Mouse (Mus musculus) liver, adult 2 months (tissue): Measurements from ENCODE around the gene Usp44. TPM values are rescaled to one million over a fixed set of nuclear protein-coding genes. Genes with fewer than 3 reads are reported as not detected.

Experiments
- DNase-seq: peaks from one replicate; pipeline ENCODE4 v3.0.0-alpha.2; 2011; ENCODE audit warnings: low read depth, low spot score; ENCODE audit errors: extremely low read depth
- H3K27ac ChIP-seq: fragments of 200-500 bp; replicated peaks from 2 replicates; pipeline ENCODE4 v1.5.1; 2012; ENCODE audit warnings: low read depth, mild to moderate bottlenecking, control low read depth, inconsistent platforms, low read length; ENCODE audit not compliant: insufficient read depth
- H3K27me3 ChIP-seq: fragments of 200-500 bp; 2 replicates; pipeline ENCODE4 v1.6.1; 2012; ENCODE audit warnings: mild to moderate bottlenecking, moderate library complexity, low read length, inconsistent platforms; ENCODE audit not compliant: control insufficient read depth, insufficient read depth
- H3K36me3 ChIP-seq: fragments of 200-500 bp; 2 replicates; pipeline ENCODE4 v1.6.1; 2012; ENCODE audit warnings: low read length, inconsistent platforms; ENCODE audit not compliant: control insufficient read depth, insufficient read depth
- H3K4me1 ChIP-seq: fragments of 200-500 bp; 2 replicates; pipeline ENCODE4 v1.6.1; 2011; ENCODE audit warnings: low read length; ENCODE audit not compliant: control insufficient read depth, insufficient read depth
- H3K4me3 ChIP-seq: fragments of 200-500 bp; 2 replicates; pipeline ENCODE4 v1.5.1; 2011; ENCODE audit warnings: low read depth, mild to moderate bottlenecking, control low read depth, low read length, moderate library complexity; ENCODE audit not compliant: insufficient read depth
- H3K79me2 ChIP-seq: fragments of 200-500 bp; 2 replicates; pipeline ENCODE4 v1.6.1; 2012; ENCODE audit warnings: inconsistent platforms, mild to moderate bottlenecking, low read length, moderate library complexity; ENCODE audit not compliant: control insufficient read depth, insufficient read depth
- H3K9ac ChIP-seq: fragments of 200-500 bp; 2 replicates; pipeline ENCODE4 v1.6.1; 2012; ENCODE audit warnings: low read depth, mild to moderate bottlenecking, control low read depth, inconsistent platforms, low read length
- CTCF ChIP-seq: fragments of 200-500 bp; IDR thresholded peaks from 2 replicates; pipeline ENCODE4 v1.5.1; 2011; ENCODE audit warnings: low read depth, low read length, control low read depth
- POLR2A ChIP-seq: fragments of 200-500 bp; IDR thresholded peaks from 2 replicates; pipeline ENCODE4 v1.6.1; 2011; ENCODE audit warnings: low read length, control low read depth; ENCODE audit not compliant: insufficient read depth; ENCODE audit errors: extremely low read depth
- WGBS: fragments of 180-500 bp; shearing (Covaris S2); methylation state at CpG from one replicate; pipeline ENCODE4 v1.1.7; 2018; 5-methylcytosine and 5-hydroxymethylcytosine counted together
- polyA plus RNA-seq: library from polyadenylated mRNA; depleted of rRNA; stranded (reverse); fragments of >200 nt; gene quantifications from 2 replicates; pipeline ENCODE4 v1.2.3, GENCODE M21; 2012; rRNA removed
- total RNA-seq: library from RNA; depleted of rRNA; stranded (reverse); fragments of >200 nt; gene quantifications from 2 replicates; pipeline ENCODE4 v1.2.3, GENCODE M21; 2014; rRNA removed

The Usp44 gene
- total and polyA plus RNA-seq, 2 experiments, result not detected

GRCm38 (mm10) chr10:93907376-93907775 lies 76.0 kb downstream of the Usp44 start:
- H3K4me3 ChIP-seq, result no peak overlapping the region
- no peaks in the 10 kb centered on the region for H3K4me1 ChIP-seq
- H3K36me3 ChIP-seq, result no peaks in the 10 kb centered on the region
- H3K27me3 ChIP-seq, result no peaks in the 10 kb centered on the region
- H3K79me2 ChIP-seq, result no peaks in the 10 kb centered on the region
- H3K27ac ChIP-seq, result no peak overlapping the region
- no peak for DNase-seq
- H3K9ac ChIP-seq, result no peak overlapping the region
- TF ChIP-seq POLR2A (no peak), CTCF (no peak)
- WGBS, result 72% methylated on average over 10 of the region's 10 CpGs

Other genes starting within 250 kb of the Usp44 start
- gene Snrpf, start 241.8 kb upstream of the Usp44 start, total RNA-seq, result 13.5 and 14.5 TPM in 2 replicates
- gene Snrpf, start 241.8 kb upstream of the Usp44 start, polyA plus RNA-seq, result 13.7 and 15.1 TPM in 2 replicates
- 8.0 and 11.7 TPM in 2 replicates for gene Ntn4, start 190.9 kb upstream of the Usp44 start, total RNA-seq
- 3.1 and 4.0 TPM in 2 replicates for gene Ntn4, start 190.9 kb upstream of the Usp44 start, polyA plus RNA-seq
- gene Metap2, start 65.5 kb downstream of the Usp44 start, total RNA-seq, result 32.8 and 42.6 TPM in 2 replicates
- 15.4 and 20.3 TPM in 2 replicates for gene Metap2, start 65.5 kb downstream of the Usp44 start, polyA plus RNA-seq
- 9.2 and 11.7 TPM in 2 replicates for gene Vezt, start 204.3 kb downstream of the Usp44 start, total RNA-seq
- gene Vezt, start 204.3 kb downstream of the Usp44 start, polyA plus RNA-seq, result 6.4 and 6.5 TPM in 2 replicates
- 17.2 and 17.8 TPM in 2 replicates for gene Fgd6, start 204.4 kb downstream of the Usp44 start, total RNA-seq
- 4.2 and 4.7 TPM in 2 replicates for gene Fgd6, start 204.4 kb downstream of the Usp44 start, polyA plus RNA-seq